13 mouse cellular contexts compared by ENCODE assay signal in genomic region chr1:168549807-168550435, GRCm38 (mm10).
DNase-seq lines count a peak whose midpoint lies in the region; ATAC-seq and TF ChIP-seq lines count a peak whose summit lies in the region.
"Had no signal": no experiment of that assay in that cellular context is flagged by ENCODE, and none has a peak within 500 bp of the region (broad histone marks: within the 10 kb centered on the region; RNA-seq: fewer than 3 reads in every experiment).

No protein-coding gene starts in this region.

- no peak overlapping the region for H3K4me3 ChIP-seq in layer of hippocampus, adult 2 months
- H3K4me3 ChIP-seq in forebrain, embryonic 12.5 days (replicated peaks) = no peak overlapping the region

- no peak for TF ChIP-seq CTCF in layer of hippocampus, adult 2 months (conservative IDR thresholded peaks at IDR 0.05)

- H3K27ac ChIP-seq in layer of hippocampus, adult 2 months = 0 out of 2 replicates have a peak overlapping the region, but pooled peaks have one; percentile 37
- peak overlapping the region; percentile 74 for H3K27ac ChIP-seq in forebrain, embryonic 12.5 days
- H3K27ac ChIP-seq: kidney, postnatal 0 days had no signal

- DNase-seq in layer of hippocampus, adult 2 months (ENCODE audit: low spot score in 2 of 2) = peak in 1 of 2 experiments; percentile 41
- DNase-seq in layer of hippocampus, adult 9-10 months (ENCODE audit: low spot score) = no peak
- peak; percentile 31 to 51 for DNase-seq in left cerebral cortex, adult 9 months (ENCODE audit: low spot score in 2 of 2)
- peak; percentile 45 to 54 for DNase-seq in right cerebral cortex, postnatal 10 days (ENCODE audit: low spot score in 2 of 2)
- DNase-seq in c-Kit-positive CD71-positive TER-119-positive erythroid progenitor cells, embryonic 14.5 days (ENCODE audit: low spot score) = no peak
- no peak for DNase-seq in thymus, postnatal 10 days (ENCODE audit: low spot score in 2 of 2)
- no peak for DNase-seq in cerebellum, postnatal 25 days
- DNase-seq: adrenal gland, postnatal 36 days; heart, adult 11 months; lung, postnatal 14 days; thymus, postnatal 36 days had no signal

- H3K9ac ChIP-seq in forebrain, embryonic 12.5 days = no peak overlapping the region

- 12% methylated on average over 7 of the region's 7 CpGs for WGBS in forebrain, embryonic 12.5 days

- no peaks in the 10 kb centered on the region for H3K27me3 ChIP-seq in forebrain, embryonic 12.5 days

- peak overlapping the region; percentile 13; the same call in 1 of the 2 replicates for H3K4me2 ChIP-seq in forebrain, embryonic 12.5 days

- H3K4me1 ChIP-seq in forebrain, embryonic 12.5 days = peaks cover 18% of the 10 kb centered on the region

- ATAC-seq in forebrain, embryonic 12.5 days (ENCODE audit: low FRiP score) = peak; percentile 92

- no peaks in the 10 kb centered on the region for H3K36me3 ChIP-seq in forebrain, embryonic 12.5 days (replicated peaks)

- no peaks in the 10 kb centered on the region for H3K9me3 ChIP-seq in forebrain, embryonic 12.5 days

Comparison
In these comparisons a context has a peak if more than half of its experiments do, and no peak if none do; other contexts are left out.
1. DNase-seq: peak in left cerebral cortex, adult 9 months (2 of 2) and right cerebral cortex, postnatal 10 days (2 of 2); none in layer of hippocampus, adult 9-10 months (single experiment), c-Kit-positive CD71-positive TER-119-positive erythroid progenitor cells, embryonic 14.5 days (single experiment), thymus, postnatal 10 days (0 of 2) and cerebellum, postnatal 25 days (0 of 2).